Mouse (Mus musculus): Measurements from ENCODE around the gene Acsf3.

GRCm38 (mm10) chr8:122727412-122727811, 47.9 kb upstream of the Acsf3 start:
- peak; percentile 37; the same call in 1 of the 2 replicates for TF ChIP-seq CTCF (IDR thresholded peaks at IDR 0.05; ENCODE audit: low read depth)
- no peak for TF ChIP-seq EP300 (IDR thresholded peaks at IDR 0.05; ENCODE audit: low read depth)

Measured in liver, postnatal 0 days (tissue).